Mouse (Mus musculus) heart, adult 9 months (tissue): Measurements from ENCODE around the gene Kif3c.
"Not testable (repeated sequence)": the region's sequence is repeated elsewhere in the genome, so short reads cannot be mapped to it uniquely, and the experiment has no call there.

ENCODE experiments used
- DNase-seq, 2 experiments: peaks; one replicate each; pipeline ENCODE4 v3.0.0; 2022; ENCODE audit warnings: low spot score in 2 of 2

The Kif3c gene

DNA sequence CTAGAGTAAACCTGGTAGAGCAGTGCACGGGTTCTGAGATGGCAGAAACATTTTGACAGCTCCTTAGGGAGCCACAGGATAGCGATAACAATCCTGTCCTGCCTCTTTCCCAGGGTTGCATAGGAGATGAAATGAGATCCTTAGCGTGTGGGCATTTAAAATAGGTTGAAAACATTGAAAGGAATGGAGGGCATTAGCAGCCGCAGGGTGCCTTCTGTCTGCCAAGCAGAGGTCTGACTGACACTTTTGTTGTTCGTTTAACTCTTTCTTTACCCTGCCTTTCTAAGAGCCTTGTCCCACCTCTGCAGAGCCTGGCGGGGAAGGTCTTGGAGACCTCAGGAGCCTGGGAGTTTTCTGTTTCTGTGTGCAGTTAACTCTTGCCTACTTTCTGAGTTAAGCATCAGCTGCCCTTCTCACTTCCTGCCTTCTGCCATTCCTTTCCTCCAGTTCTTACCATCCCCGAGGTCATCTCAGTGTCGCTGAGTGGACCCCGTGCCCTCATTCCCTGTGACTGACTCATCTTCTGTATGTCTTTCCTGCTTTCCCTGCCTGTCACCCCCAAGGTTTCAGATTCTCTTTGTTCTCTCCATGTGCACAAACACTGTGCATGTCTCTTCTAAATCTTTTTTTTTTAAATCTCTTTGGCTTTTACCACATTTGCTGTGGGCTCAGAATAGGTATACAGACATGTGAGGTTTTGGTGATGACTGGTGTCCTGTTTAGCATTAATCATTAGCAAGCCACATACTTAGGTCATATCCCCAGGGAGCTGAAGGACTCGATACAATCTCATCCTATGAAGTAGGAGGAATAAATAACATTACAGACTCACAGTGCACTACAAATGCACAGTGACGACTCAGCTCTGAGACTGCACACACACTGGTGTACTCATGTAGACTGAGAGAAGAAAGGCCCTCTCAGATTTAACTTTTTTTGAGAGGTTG lies 6.3 kb downstream of the Kif3c start:
- DNase-seq, result no peak

- no peak for DNase-seq
These were observed 7.1 kb downstream of the Kif3c start for GRCm38 (mm10) chr12:3371991-3372390.

DNA sequence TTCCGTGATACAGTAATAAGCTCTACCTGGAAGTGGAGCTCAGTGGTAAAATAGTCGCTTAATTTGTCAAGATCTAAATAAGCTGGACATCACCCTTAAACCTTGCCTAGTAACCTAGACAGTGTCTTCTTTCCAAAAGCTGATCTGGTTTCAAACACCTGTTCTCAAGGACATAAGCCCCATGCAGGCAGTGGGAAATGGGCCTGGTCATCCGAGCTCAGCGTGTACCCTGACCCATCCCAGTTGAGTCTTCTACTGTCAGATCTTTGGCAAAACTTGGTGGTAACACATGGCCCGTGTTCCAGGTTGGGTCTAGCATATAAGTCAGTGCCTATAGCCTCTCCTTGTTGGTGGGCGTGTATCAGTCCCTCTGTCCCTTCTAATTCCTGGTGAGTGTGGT lies 8.6 kb downstream of the Kif3c start:
- DNase-seq, result no peak

DNA sequence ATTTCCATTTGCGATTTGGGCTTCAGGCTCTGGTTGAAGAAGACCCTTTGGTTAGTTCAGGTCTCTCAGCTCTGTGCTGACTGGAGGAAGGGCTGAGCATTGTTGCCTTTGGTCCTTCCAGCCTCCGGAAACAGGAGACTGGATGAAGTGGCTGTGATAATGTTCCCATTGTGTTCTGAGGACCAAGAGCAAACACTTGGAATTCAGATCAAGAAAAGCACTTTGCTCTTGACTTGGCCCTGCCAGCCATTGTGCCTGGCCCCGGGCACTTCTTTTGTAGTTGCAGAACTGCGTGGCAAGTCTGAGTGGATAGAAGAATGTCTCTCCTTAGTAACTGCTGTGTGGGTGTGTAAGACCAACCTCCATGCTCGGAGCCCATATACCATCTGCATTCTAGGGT lies 9.6 kb downstream of the Kif3c start:
- DNase-seq, result no peak

DNA sequence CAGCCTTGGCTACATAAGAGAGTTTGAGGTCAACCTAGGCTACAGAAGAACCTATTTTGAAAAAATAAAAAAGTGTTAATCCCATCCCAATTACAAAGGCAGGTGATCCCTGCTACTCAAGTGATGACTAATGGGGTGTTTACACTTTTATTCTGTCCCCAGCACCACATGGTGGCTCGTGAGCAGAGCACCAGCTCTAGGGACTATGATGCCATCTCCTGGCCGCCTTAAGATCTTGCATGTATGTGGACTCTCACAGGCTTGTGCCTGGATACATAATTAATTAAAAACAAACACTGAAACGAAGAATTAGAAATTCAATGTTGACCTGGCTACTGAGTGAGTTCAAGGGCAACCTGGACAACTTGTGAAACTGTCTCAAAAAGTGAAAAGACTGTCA lies 12.3 kb downstream of the Kif3c start:
- no peak for DNase-seq

DNA sequence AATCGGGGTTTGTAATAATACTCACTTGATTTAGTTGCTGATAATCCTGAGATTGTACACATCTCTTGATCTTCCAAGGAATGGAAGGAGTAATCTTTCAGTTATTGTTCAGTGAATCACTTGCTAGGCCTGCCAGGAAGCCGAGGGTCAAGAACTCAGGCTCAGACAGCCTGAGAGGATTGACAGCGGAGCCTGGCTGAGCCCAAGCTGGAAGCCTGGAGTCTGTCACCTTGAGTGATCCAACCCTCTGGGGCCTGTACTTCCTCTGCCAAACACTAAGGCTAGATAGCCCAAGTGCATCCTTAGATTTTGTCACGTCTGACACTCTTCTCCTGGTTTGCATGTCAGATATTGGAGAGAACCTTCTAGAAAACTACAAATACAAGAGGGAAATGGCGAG lies 12.8 kb downstream of the Kif3c start:
- no peak for DNase-seq

GRCm38 (mm10) chr12:3384860-3385259 lies 19.9 kb downstream of the Kif3c start:
- DNase-seq, result no peak

GRCm38 (mm10) chr12:3385271-3385670 lies 20.3 kb downstream of the Kif3c start:
- DNase-seq, result no peak

- DNase-seq, result peak in 1 of 2 experiments; percentile 6
These were observed 21.0 kb downstream of the Kif3c start for GRCm38 (mm10) chr12:3385940-3386339.

DNA sequence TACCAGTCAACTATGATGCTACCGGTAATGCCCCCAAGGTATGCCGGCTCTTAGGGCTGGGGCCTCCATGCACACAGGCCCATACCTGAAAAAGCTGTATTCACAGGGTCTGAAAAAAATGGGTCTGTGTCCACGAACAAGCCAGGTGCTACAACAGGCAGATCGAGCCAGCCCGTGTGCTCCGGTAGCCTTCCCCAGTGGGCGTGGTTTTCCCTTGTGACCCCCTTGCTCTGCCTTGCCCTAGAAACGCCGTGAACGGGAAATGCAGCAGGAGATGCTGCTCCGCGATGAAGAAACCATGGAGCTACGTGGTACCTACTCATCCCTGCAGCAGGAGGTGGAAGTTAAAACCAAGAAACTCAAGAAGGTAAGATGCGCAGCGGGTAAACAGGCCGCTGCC lies 23.0 kb downstream of the Kif3c start:
- DNase-seq, result no peak

GRCm38 (mm10) chr12:3389394-3389793 lies 24.5 kb downstream of the Kif3c start:
- DNase-seq, result no peak

- no peak for DNase-seq
These were observed 25.1 kb downstream of the Kif3c start for GRCm38 (mm10) chr12:3390071-3390470.

GRCm38 (mm10) chr12:3390577-3391262 lies 25.8 kb downstream of the Kif3c start:
- peak; percentile 58 to 59 for DNase-seq

- DNase-seq, result no peak
These were observed 26.3 kb downstream of the Kif3c start for GRCm38 (mm10) chr12:3391276-3391675.

DNA sequence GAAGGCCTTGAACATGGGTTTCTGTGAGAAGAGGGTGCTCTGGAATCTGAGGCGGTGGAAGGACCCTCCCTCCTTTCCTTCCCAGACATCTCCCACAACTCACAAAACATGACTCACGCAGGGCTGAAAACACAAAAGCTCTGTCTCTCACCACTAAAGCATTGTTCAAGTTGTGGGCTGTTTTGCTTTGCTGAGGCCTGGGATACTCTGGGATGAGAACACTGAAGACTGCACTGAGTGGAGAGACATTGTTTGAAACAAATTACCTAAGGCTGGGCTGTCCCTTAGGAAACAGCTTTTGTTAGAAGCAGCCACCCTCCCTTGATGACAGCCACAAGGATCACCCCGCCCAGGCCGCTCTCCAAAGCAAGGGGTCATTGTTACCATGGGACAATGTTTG lies 28.2 kb downstream of the Kif3c start:
- no peak for DNase-seq

- DNase-seq, result no peak
These were observed 32.0 kb downstream of the Kif3c start for GRCm38 (mm10) chr12:3396931-3397330.

DNA sequence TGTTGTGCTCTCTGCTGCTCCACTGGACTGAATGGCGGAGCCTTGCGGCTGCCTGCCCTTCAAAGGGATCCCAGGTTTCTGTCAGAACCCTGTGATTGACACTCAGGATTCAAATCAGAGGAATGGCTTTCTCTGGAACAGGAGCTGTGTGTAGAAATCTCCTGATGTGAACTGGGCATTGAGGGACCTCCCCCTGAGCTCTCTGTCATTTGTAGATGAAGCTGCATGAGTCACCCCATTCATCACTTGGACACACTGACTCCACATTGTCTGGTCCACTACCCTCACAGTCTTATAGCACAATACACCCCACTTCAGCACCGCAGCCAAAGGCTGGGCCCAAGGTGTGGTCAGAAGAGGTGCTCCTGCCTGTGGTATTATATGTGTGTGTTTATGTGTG lies 40.7 kb downstream of the Kif3c start:
- DNase-seq, result not testable (repeated sequence)

- DNase-seq, result no peak
These were observed 41.7 kb downstream of the Kif3c start for GRCm38 (mm10) chr12:3406585-3406984.

- DNase-seq, result no peak
These were observed 50.0 kb downstream of the Kif3c start for GRCm38 (mm10) chr12:3414956-3415355.

GRCm38 (mm10) chr12:3418761-3419160 lies 53.8 kb downstream of the Kif3c start:
- no peak for DNase-seq

GRCm38 (mm10) chr12:3420519-3420918 lies 55.6 kb downstream of the Kif3c start:
- DNase-seq, result no peak

DNA sequence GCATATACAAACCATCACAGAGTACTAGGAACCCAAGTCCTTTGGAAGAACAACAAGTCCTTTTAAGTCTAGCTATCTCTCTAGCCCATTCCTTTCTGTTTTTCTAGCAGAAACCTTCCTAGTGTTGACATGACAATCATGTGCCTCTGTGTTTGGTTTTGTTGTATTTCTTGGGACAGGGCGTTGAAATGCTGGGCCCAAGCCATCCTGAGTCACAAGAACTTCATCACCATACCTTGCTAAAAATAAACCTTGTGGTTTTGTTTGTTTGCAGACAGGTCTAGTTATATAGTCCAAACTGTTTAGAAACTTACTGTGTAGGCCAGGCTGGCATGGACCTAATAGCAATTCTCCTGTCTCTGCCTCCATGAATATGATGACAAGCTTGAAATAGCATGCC lies 57.9 kb downstream of the Kif3c start:
- no peak for DNase-seq

DNA sequence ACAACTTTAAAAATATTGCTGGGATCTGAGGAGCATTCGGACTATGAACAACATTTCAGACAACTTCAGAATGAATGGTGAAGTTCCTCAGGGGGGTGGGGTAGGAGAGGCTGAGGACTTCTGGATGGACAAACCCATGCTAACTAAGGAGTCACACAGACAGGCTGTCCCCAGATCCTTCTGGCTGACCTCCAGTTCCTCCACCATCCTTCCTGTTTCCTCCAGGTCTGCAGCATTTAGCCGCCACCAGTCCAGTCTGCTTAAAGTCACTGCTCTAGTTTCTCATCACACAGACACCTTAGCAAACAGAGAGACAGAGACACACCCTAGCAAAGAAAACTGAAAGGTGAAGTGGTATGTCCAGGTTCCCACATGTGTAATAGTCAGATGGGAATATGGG lies 59.2 kb downstream of the Kif3c start:
- peak; percentile 13 to 28 for DNase-seq
